In the genomic region with DNA sequence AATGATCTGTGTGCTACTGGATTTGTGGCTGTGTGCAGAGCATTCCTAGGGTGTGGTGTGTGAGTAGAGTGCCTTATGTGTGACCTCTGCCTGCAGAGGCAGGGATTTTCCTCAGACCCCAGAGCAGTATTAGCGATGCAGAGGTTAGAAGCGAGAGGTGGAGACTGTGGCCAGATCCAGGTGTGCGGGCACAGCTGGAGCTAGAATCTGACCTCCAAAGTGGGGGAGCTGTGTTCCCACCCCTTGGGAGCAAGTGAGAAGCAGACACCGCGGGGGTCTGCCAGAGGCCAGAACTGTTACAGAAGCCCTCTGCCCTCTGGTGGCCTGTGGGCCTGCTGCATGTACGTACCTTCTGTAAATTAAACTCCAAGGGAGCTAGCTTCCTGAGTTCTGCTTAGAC, we compare ENCODE assay signal across 9 mouse cellular contexts. TPM values are rescaled to one million over a fixed set of nuclear protein-coding genes. Genes with fewer than 3 reads are reported as not detected.
DNase-seq lines count a peak whose midpoint lies in the region; ATAC-seq and TF ChIP-seq lines count a peak whose summit lies in the region.
"Had no signal": no experiment of that assay in that cellular context is flagged by ENCODE, and none has a peak within 500 bp of the region (broad histone marks: within the 10 kb centered on the region; RNA-seq: fewer than 3 reads in every experiment).

No protein-coding gene starts in this region.

- H3K9me3 ChIP-seq in kidney, embryonic 16.5 days (ENCODE audit: low read length), result no peaks in the 10 kb centered on the region
- no peaks in the 10 kb centered on the region for H3K9me3 ChIP-seq in ES-Bruce4 (replicated peaks; ENCODE audit: control insufficient read depth, insufficient read depth, low read length, poor library complexity, severe bottlenecking)
- no peaks in the 10 kb centered on the region for H3K9me3 ChIP-seq in neural tube, embryonic 11.5 days (ENCODE audit: control insufficient read depth, low read length)
- H3K9me3 ChIP-seq: embryonic facial prominence, embryonic 12.5 days had no signal

- TF ChIP-seq CTCF in ES-Bruce4 (IDR thresholded peaks at IDR 0.05; ENCODE audit: low read depth, low read length), result peak; percentile 67

- H3K36me3 ChIP-seq in kidney, embryonic 16.5 days (ENCODE audit: insufficient read depth, low read length), result no peaks in the 10 kb centered on the region
- no peaks in the 10 kb centered on the region for H3K36me3 ChIP-seq in ES-Bruce4 (ENCODE audit: control insufficient read depth, insufficient read depth, low read length, poor library complexity, severe bottlenecking)
- no peaks in the 10 kb centered on the region for H3K36me3 ChIP-seq in neural tube, embryonic 11.5 days (ENCODE audit: control insufficient read depth, insufficient read depth, low read length)
- H3K36me3 ChIP-seq: embryonic facial prominence, embryonic 12.5 days had no signal

- TF ChIP-seq POLR2A in ES-Bruce4 (IDR thresholded peaks at IDR 0.05; ENCODE audit: insufficient read depth, low read length), result no peak

- no peak for TF ChIP-seq EP300 in ES-Bruce4 (IDR thresholded peaks at IDR 0.05; ENCODE audit: insufficient read depth, low read depth, low read length)

- H3K4me2 ChIP-seq in kidney, embryonic 16.5 days (replicated peaks; ENCODE audit: low read depth, low read length), result no peak overlapping the region
- H3K4me2 ChIP-seq in neural tube, embryonic 11.5 days (ENCODE audit: low read depth), result no peak overlapping the region
- H3K4me2 ChIP-seq: embryonic facial prominence, embryonic 12.5 days had no signal

- H3K9ac ChIP-seq in kidney, embryonic 16.5 days (replicated peaks; ENCODE audit: low read length), result no peak overlapping the region
- no peak overlapping the region for H3K9ac ChIP-seq in ES-Bruce4 (ENCODE audit: low read depth, poor library complexity, severe bottlenecking)
- H3K9ac ChIP-seq in neural tube, embryonic 11.5 days (ENCODE audit: low read length), result no peak overlapping the region
- H3K9ac ChIP-seq: embryonic facial prominence, embryonic 12.5 days had no signal

- H3K27ac ChIP-seq in kidney, embryonic 16.5 days (ENCODE audit: low read length), result no peak overlapping the region
- H3K27ac ChIP-seq in ES-Bruce4 (ENCODE audit: insufficient read depth, low read length), result 0 out of 2 replicates have a peak overlapping the region, but pooled peaks have one; percentile 10
- H3K27ac ChIP-seq in neural tube, embryonic 11.5 days (ENCODE audit: low read depth, low read length), result no peak overlapping the region
- H3K27ac ChIP-seq: embryonic facial prominence, embryonic 12.5 days had no signal

- no peaks in the 10 kb centered on the region for H3K27me3 ChIP-seq in kidney, embryonic 16.5 days (ENCODE audit: insufficient read depth, low read length)
- no peaks in the 10 kb centered on the region for H3K27me3 ChIP-seq in ES-Bruce4 (ENCODE audit: control insufficient read depth, insufficient read depth, low read length, poor library complexity, severe bottlenecking)
- H3K27me3 ChIP-seq in neural tube, embryonic 11.5 days (ENCODE audit: control insufficient read depth, insufficient read depth, low read length), result no peaks in the 10 kb centered on the region
- H3K27me3 ChIP-seq: embryonic facial prominence, embryonic 12.5 days had no signal

- H3K4me1 ChIP-seq in kidney, embryonic 16.5 days (ENCODE audit: insufficient read depth, low read length), result no peaks in the 10 kb centered on the region
- peaks cover 4% of the 10 kb centered on the region for H3K4me1 ChIP-seq in ES-Bruce4 (ENCODE audit: control insufficient read depth, insufficient read depth, low read length)
- H3K4me1 ChIP-seq in neural tube, embryonic 11.5 days (ENCODE audit: control insufficient read depth, insufficient read depth, low read length), result 0 out of 2 replicates have a peak, but pooled peaks cover 2% of the 10 kb centered on the region

- DNase-seq in kidney, postnatal 14 days, result no peak
- peak; percentile 72 for DNase-seq in embryo, embryonic 11 days
- peak; percentile 54 for DNase-seq in neural tube, embryonic 11.5 days (ENCODE audit: low spot score)
- no peak for DNase-seq in urinary bladder, adult 18-20 months (ENCODE audit: low spot score in 2 of 2)
- no peak for DNase-seq in cerebellum, adult 9-10 months
- no peak for DNase-seq in kidney, adult 8-10 months

- peak; percentile 19; the same call in 1 of the 2 replicates for ATAC-seq in kidney, embryonic 16.5 days (ENCODE audit: low FRiP score, low TSS enrichment)
- 0 out of 2 replicates have a peak, but pooled peaks have one; percentile 17 for ATAC-seq in neural tube, embryonic 11.5 days (ENCODE audit: insufficient read depth, low FRiP score, low TSS enrichment)

- no peak overlapping the region for H3K4me3 ChIP-seq in kidney, embryonic 16.5 days (ENCODE audit: low read length)
- no peak overlapping the region for H3K4me3 ChIP-seq in ES-Bruce4 (ENCODE audit: low read depth, low read length)
- no peak overlapping the region for H3K4me3 ChIP-seq in neural tube, embryonic 11.5 days (ENCODE audit: low read depth, low read length)
- H3K4me3 ChIP-seq: embryonic facial prominence, embryonic 12.5 days had no signal

- 31% methylated on average over 6 of the region's 6 CpGs for WGBS in kidney, embryonic 16.5 days
- 21% methylated on average over 6 of the region's 6 CpGs for WGBS in neural tube, embryonic 11.5 days

RNA-seq across cellular contexts. Expression of gene Arhgap30, which starts 1.7 kb away (rescaled TPM):
- polyA plus RNA-seq in kidney, embryonic 16.5 days (2015; fragmentation: Nextera tagmentation; extraction: Ambion mirVana), result 1.1 and 1.6 TPM in 2 replicates
- polyA plus RNA-seq in ES-Bruce4 (2011; ENCODE audit: insufficient read depth, insufficient read length, low read depth, missing spikeins), result 0.78 and 1.1 TPM in 2 replicates
- 0.41 and 0.78 TPM in 2 replicates for polyA plus RNA-seq in neural tube, embryonic 11.5 days (2014; fragmentation: Nextera tagmentation; extraction: Ambion mirVana)

RNA-seq across cellular contexts. Expression of gene Nectin4, which starts 17.2 kb away (rescaled TPM):
- 4.7 and 4.8 TPM in 2 replicates for polyA plus RNA-seq in kidney, embryonic 16.5 days (2015; fragmentation: Nextera tagmentation; extraction: Ambion mirVana)
- polyA plus RNA-seq in ES-Bruce4 (2011; ENCODE audit: insufficient read depth, insufficient read length, low read depth, missing spikeins), result 4.3 and 4.6 TPM in 2 replicates
- polyA plus RNA-seq in neural tube, embryonic 11.5 days (2014; fragmentation: Nextera tagmentation; extraction: Ambion mirVana), result 1.1 and 1.7 TPM in 2 replicates

RNA-seq across cellular contexts. Expression of gene Usf1, which starts 24.0 kb away (rescaled TPM):
- 84.8 and 90.9 TPM in 2 replicates for polyA plus RNA-seq in kidney, embryonic 16.5 days (2015; fragmentation: Nextera tagmentation; extraction: Ambion mirVana)
- 57.7 and 79.4 TPM in 2 replicates for polyA plus RNA-seq in ES-Bruce4 (2011; ENCODE audit: insufficient read depth, insufficient read length, low read depth, missing spikeins)
- 151 and 162 TPM in 2 replicates for polyA plus RNA-seq in neural tube, embryonic 11.5 days (2014; fragmentation: Nextera tagmentation; extraction: Ambion mirVana)

RNA-seq across cellular contexts. Expression of gene Klhdc9, which starts 26.5 kb away (rescaled TPM):
- polyA plus RNA-seq in kidney, embryonic 16.5 days (2015; fragmentation: Nextera tagmentation; extraction: Ambion mirVana), result 4.2 and 4.3 TPM in 2 replicates
- polyA plus RNA-seq in ES-Bruce4 (2011; ENCODE audit: insufficient read depth, insufficient read length, low read depth, missing spikeins), result 0.52 and 0.73 TPM in 2 replicates
- 2.1 and 2.2 TPM in 2 replicates for polyA plus RNA-seq in neural tube, embryonic 11.5 days (2014; fragmentation: Nextera tagmentation; extraction: Ambion mirVana)

RNA-seq across cellular contexts. Expression of gene Tstd1, which starts 31.6 kb away (rescaled TPM):
- 6.6 and 7.0 TPM in 2 replicates for polyA plus RNA-seq in kidney, embryonic 16.5 days (2015; fragmentation: Nextera tagmentation; extraction: Ambion mirVana)
- 9.9 TPM in 2 replicates for polyA plus RNA-seq in ES-Bruce4 (2011; ENCODE audit: insufficient read depth, insufficient read length, low read depth, missing spikeins)
- polyA plus RNA-seq in neural tube, embryonic 11.5 days (2014; fragmentation: Nextera tagmentation; extraction: Ambion mirVana), result 3.6 and 3.8 TPM in 2 replicates

Comparison
In these comparisons a context has a peak if more than half of its experiments do, and no peak if none do; other contexts are left out.
1. DNase-seq: peak in embryo, embryonic 11 days (single experiment) and neural tube, embryonic 11.5 days (single experiment); none in kidney, postnatal 14 days (single experiment), urinary bladder, adult 18-20 months (0 of 2), cerebellum, adult 9-10 months (single experiment) and kidney, adult 8-10 months (0 of 2).